Mouse (Mus musculus): ENCODE data around the gene Ctxn2.

Gene Ctxn2

GRCm38 (mm10) chr2:125196771-125197170 lies 60.3 kb downstream of the Ctxn2 start:
- no peak for DNase-seq (ENCODE audit: low read depth)

Measured in c-Kit-positive CD71-positive TER-119-negative erythroid progenitor cells, embryonic 14.5 days (primary cell).